Comparison of ENCODE assay signal across 8 mouse cellular contexts in genomic region chr3:28745835-28746483, GRCm38 (mm10). TPM values are rescaled to one million over a fixed set of nuclear protein-coding genes. Genes with fewer than 3 reads are reported as not detected.
DNase-seq lines count a peak whose midpoint lies in the region; ATAC-seq lines count a peak whose summit lies in the region.

No protein-coding gene starts in this region.

- H3K27me3 ChIP-seq in embryonic facial prominence, embryonic 11.5 days (ENCODE audit: control insufficient read depth, insufficient read depth, low read length), result no peaks in the 10 kb centered on the region
- no peaks in the 10 kb centered on the region for H3K27me3 ChIP-seq in limb, embryonic 11.5 days (ENCODE audit: control insufficient read depth, insufficient read depth, low read length)
- H3K27me3 ChIP-seq in midbrain, embryonic 16.5 days (ENCODE audit: control insufficient read depth, insufficient read depth, low read depth, low read length), result no peaks in the 10 kb centered on the region

- WGBS in embryonic facial prominence, embryonic 11.5 days, result 34% methylated on average over 7 of the region's 7 CpGs
- 38% methylated on average over 7 of the region's 7 CpGs for WGBS in limb, embryonic 11.5 days
- WGBS in midbrain, embryonic 16.5 days, result 29% methylated on average over 7 of the region's 7 CpGs

- H3K9ac ChIP-seq in embryonic facial prominence, embryonic 11.5 days (replicated peaks; ENCODE audit: low read length), result no peak overlapping the region
- H3K9ac ChIP-seq in limb, embryonic 11.5 days (ENCODE audit: low read length), result no peak overlapping the region
- no peak overlapping the region for H3K9ac ChIP-seq in midbrain, embryonic 16.5 days (ENCODE audit: low read depth, low read length)

- DNase-seq in B cell, adult 2 months, result peak; percentile 72 to 74
- peak; percentile 59 for DNase-seq in adrenal gland, postnatal 25 days
- peak; percentile 91 for DNase-seq in embryonic facial prominence, embryonic 11.5 days (ENCODE audit: low spot score)
- DNase-seq in heart, adult 18-20 months, result peak; percentile 65 to 86
- DNase-seq in kidney, adult 8-10 months, result peak; percentile 66 to 71
- DNase-seq in limb, embryonic 11.5 days (ENCODE audit: low spot score), result peak; percentile 82
- DNase-seq in spleen, postnatal 14 days (ENCODE audit: low spot score in 2 of 2), result peak; percentile 15 to 44

- no peaks in the 10 kb centered on the region for H3K9me3 ChIP-seq in embryonic facial prominence, embryonic 11.5 days (replicated peaks; ENCODE audit: control insufficient read depth, low read length)
- H3K9me3 ChIP-seq in limb, embryonic 11.5 days (ENCODE audit: control insufficient read depth, low read length), result no peaks in the 10 kb centered on the region
- no peaks in the 10 kb centered on the region for H3K9me3 ChIP-seq in midbrain, embryonic 16.5 days (replicated peaks; ENCODE audit: control insufficient read depth, low read length, poor library complexity, severe bottlenecking)

- no peaks in the 10 kb centered on the region for H3K36me3 ChIP-seq in embryonic facial prominence, embryonic 11.5 days (replicated peaks; ENCODE audit: control insufficient read depth, insufficient read depth, low read depth, low read length)
- no peaks in the 10 kb centered on the region for H3K36me3 ChIP-seq in limb, embryonic 11.5 days (ENCODE audit: control insufficient read depth, insufficient read depth, low read length)
- no peaks in the 10 kb centered on the region for H3K36me3 ChIP-seq in midbrain, embryonic 16.5 days (ENCODE audit: control insufficient read depth, insufficient read depth, low read length)

- H3K4me3 ChIP-seq in embryonic facial prominence, embryonic 11.5 days (ENCODE audit: low read depth, low read length), result no peak overlapping the region
- H3K4me3 ChIP-seq in limb, embryonic 11.5 days (ENCODE audit: low read depth, low read length), result no peak overlapping the region
- H3K4me3 ChIP-seq in midbrain, embryonic 16.5 days (ENCODE audit: low read depth, low read length), result no peak overlapping the region

- no peak overlapping the region for H3K4me2 ChIP-seq in embryonic facial prominence, embryonic 11.5 days (ENCODE audit: low read depth, low read length)
- no peak overlapping the region for H3K4me2 ChIP-seq in limb, embryonic 11.5 days (ENCODE audit: low read depth, severe bottlenecking)
- no peak overlapping the region for H3K4me2 ChIP-seq in midbrain, embryonic 16.5 days (ENCODE audit: low read length)

- ATAC-seq in embryonic facial prominence, embryonic 11.5 days (replicated peaks; ENCODE audit: insufficient number of reproducible peaks, low FRiP score, low TSS enrichment, low read depth), result peak; percentile 62; the same call in 1 of the 2 replicates
- ATAC-seq in limb, embryonic 11.5 days (ENCODE audit: insufficient number of reproducible peaks, low FRiP score, low TSS enrichment, low read depth), result no peak; the same call in 1 of the 2 replicates
- ATAC-seq in midbrain, embryonic 16.5 days, result peak; percentile 88

- H3K4me1 ChIP-seq in embryonic facial prominence, embryonic 11.5 days (ENCODE audit: control insufficient read depth, insufficient read depth, low read length), result no peaks in the 10 kb centered on the region
- H3K4me1 ChIP-seq in limb, embryonic 11.5 days (ENCODE audit: control insufficient read depth, insufficient read depth, low read length), result 0 out of 2 replicates have a peak, but pooled peaks cover 3% of the 10 kb centered on the region
- H3K4me1 ChIP-seq in midbrain, embryonic 16.5 days (ENCODE audit: control insufficient read depth, insufficient read depth, low read length), result peaks cover 9% of the 10 kb centered on the region; the same call in 1 of the 2 replicates

- H3K27ac ChIP-seq in embryonic facial prominence, embryonic 11.5 days (replicated peaks; ENCODE audit: low read depth, low read length), result no peak overlapping the region
- no peak overlapping the region for H3K27ac ChIP-seq in limb, embryonic 11.5 days (replicated peaks; ENCODE audit: low read depth, low read length)
- H3K27ac ChIP-seq in midbrain, embryonic 16.5 days (ENCODE audit: low read length), result no peak overlapping the region

RNA-seq across cellular contexts. Expression of gene Eif5a2, which starts 35.1 kb away (rescaled TPM):
- 1.8 and 2.3 TPM in 2 replicates for total RNA-seq in adrenal gland, postnatal 25 days (2021)
- 15.1 and 19.8 TPM in 2 replicates for polyA plus RNA-seq in embryonic facial prominence, embryonic 11.5 days (2014; fragmentation: Nextera tagmentation; extraction: Ambion mirVana)
- total RNA-seq in heart, adult 18-20 months (2021), result 1 to 10 TPM in 1 of 2 experiments, under 1 TPM in 1; 0.84 to 1.0 TPM
- polyA plus RNA-seq in limb, embryonic 11.5 days (2014; fragmentation: Nextera tagmentation; extraction: Ambion mirVana), result 15.2 and 16.0 TPM in 2 replicates
- 9.5 and 9.9 TPM in 2 replicates for polyA plus RNA-seq in midbrain, embryonic 16.5 days (2015; fragmentation: Nextera tagmentation; extraction: Ambion mirVana)

RNA-seq across cellular contexts. Expression of gene Slc2a2, which starts 48.3 kb away (rescaled TPM):
- total RNA-seq in adrenal gland, postnatal 25 days (2021), result 2.0 TPM in 1 of 2 replicates, not detected in the other
- polyA plus RNA-seq in embryonic facial prominence, embryonic 11.5 days (2014; fragmentation: Nextera tagmentation; extraction: Ambion mirVana), result not detected in 2 replicates
- total RNA-seq in heart, adult 18-20 months (2021), result not detected
- 0.11 TPM in 1 of 2 replicates, not detected in the other for polyA plus RNA-seq in limb, embryonic 11.5 days (2014; fragmentation: Nextera tagmentation; extraction: Ambion mirVana)
- 0.11 TPM in 1 of 2 replicates, not detected in the other for polyA plus RNA-seq in midbrain, embryonic 16.5 days (2015; fragmentation: Nextera tagmentation; extraction: Ambion mirVana)

RNA-seq across cellular contexts. Expression of gene Rpl22l1, which starts 59.3 kb away (rescaled TPM):
- total RNA-seq in adrenal gland, postnatal 25 days (2021), result 158 and 261 TPM in 2 replicates
- polyA plus RNA-seq in embryonic facial prominence, embryonic 11.5 days (2014; fragmentation: Nextera tagmentation; extraction: Ambion mirVana), result 444 and 499 TPM in 2 replicates
- total RNA-seq in heart, adult 18-20 months (2021), result 100 to 1,000 TPM; 110 to 119 TPM
- polyA plus RNA-seq in limb, embryonic 11.5 days (2014; fragmentation: Nextera tagmentation; extraction: Ambion mirVana), result 395 and 431 TPM in 2 replicates
- 224 and 241 TPM in 2 replicates for polyA plus RNA-seq in midbrain, embryonic 16.5 days (2015; fragmentation: Nextera tagmentation; extraction: Ambion mirVana)

Comparison
In these comparisons a context has a peak if more than half of its experiments do, and no peak if none do; other contexts are left out.
1. DNase-seq: peak in every context shown above with its lines; median percentile 91 in embryonic facial prominence, embryonic 11.5 days; 82 in limb, embryonic 11.5 days; 76 in heart, adult 18-20 months; 73 in B cell, adult 2 months; 68 in kidney, adult 8-10 months; 59 in adrenal gland, postnatal 25 days; 30 in spleen, postnatal 14 days.